Mouse (Mus musculus) limb, embryonic 11.5 days (tissue): ENCODE measurements around the gene Rnf212. TPM values are rescaled to one million over a fixed set of nuclear protein-coding genes. Genes with fewer than 3 reads are reported as not detected.

ENCODE experiments used
- ATAC-seq: fragments of 200-750 bp; cut with Nextera tagmentation; 2 replicates; pipeline ENCODE4 v1.8.0; 2017; ENCODE audit warnings: low read depth; ENCODE audit not compliant: insufficient number of reproducible peaks, low FRiP score, low TSS enrichment
- DNase-seq: peaks from one replicate; pipeline ENCODE4 v3.0.0-alpha.2; 2015; ENCODE audit warnings: low spot score
- H3K27ac ChIP-seq: fragments of 300-500 bp; sonication (generic); replicated peaks from 2 replicates; pipeline ENCODE4 v1.5.1; 2014; ENCODE audit warnings: low read depth, mild to moderate bottlenecking, low read length
- H3K27me3 ChIP-seq: fragments of 300-500 bp; sonication (generic); 2 replicates; pipeline ENCODE4 v1.6.1; 2014; ENCODE audit warnings: mild to moderate bottlenecking, low read length, mixed read lengths; ENCODE audit not compliant: control insufficient read depth, insufficient read depth
- H3K36me3 ChIP-seq: fragments of 300-500 bp; sonication (generic); 2 replicates; pipeline ENCODE4 v1.6.1; 2014; ENCODE audit warnings: mild to moderate bottlenecking, low read length, moderate library complexity, mixed read lengths; ENCODE audit not compliant: control insufficient read depth, insufficient read depth
- H3K4me1 ChIP-seq: fragments of 300-500 bp; sonication (generic); 2 replicates; pipeline ENCODE4 v1.6.1; 2014; ENCODE audit warnings: low read length, mixed read lengths; ENCODE audit not compliant: control insufficient read depth, insufficient read depth
- H3K4me2 ChIP-seq: fragments of 300-500 bp; sonication (generic); 2 replicates; pipeline ENCODE4 v1.6.1; 2014; ENCODE audit warnings: low read depth, mild to moderate bottlenecking, moderate library complexity; ENCODE audit not compliant: severe bottlenecking
- H3K4me3 ChIP-seq: fragments of 300-500 bp; sonication (generic); 2 replicates; pipeline ENCODE4 v1.5.1; 2014; ENCODE audit warnings: low read depth, low read length
- H3K9ac ChIP-seq: fragments of 300-500 bp; sonication (generic); 2 replicates; pipeline ENCODE4 v1.6.1; 2014; ENCODE audit warnings: mild to moderate bottlenecking, low read length
- H3K9me3 ChIP-seq: fragments of 300-500 bp; sonication (generic); 2 replicates; pipeline ENCODE4 v1.6.1; 2016; ENCODE audit warnings: low read length; ENCODE audit not compliant: control insufficient read depth
- WGBS: fragments of 180-500 bp; shearing (Covaris S2); extraction: QIAGEN DNeasy Blood & Tissue Kit; methylation state at CpG from one replicate; pipeline ENCODE4 v1.1.7; 2014; 5-methylcytosine and 5-hydroxymethylcytosine counted together
- polyA plus RNA-seq: library from polyadenylated mRNA; unstranded; fragments of >200 nt; fragmentation: Nextera tagmentation; extraction: Ambion mirVana; gene quantifications from 2 replicates; pipeline ENCODE4 v1.2.1, GENCODE M21; 2014

Rnf212 gene
- polyA plus RNA-seq, 1 experiment from 2014 or later, result 0.65 TPM

DNA sequence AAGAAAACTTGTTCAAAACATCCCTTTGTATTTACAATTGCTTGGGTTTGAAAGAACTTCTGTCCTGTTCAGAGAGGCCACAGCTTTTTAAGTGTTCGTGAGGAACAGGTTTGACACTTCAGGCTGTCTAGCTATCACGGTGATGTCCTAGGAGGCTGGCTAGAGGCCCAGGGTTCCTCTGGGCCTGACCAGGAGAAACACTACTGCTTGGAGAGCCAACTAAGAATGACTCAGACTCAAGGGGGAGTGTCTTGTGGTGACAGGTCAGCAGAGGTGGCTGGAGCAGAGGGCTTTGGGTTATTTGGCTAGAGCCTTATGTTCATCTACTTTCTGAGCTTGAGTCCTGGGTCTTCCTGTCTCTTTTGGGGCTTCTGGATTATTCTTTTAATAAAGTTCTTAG, 50.8 kb downstream of the Rnf212 start:
- Histone ChIP-seq H3K36me3 (no peaks in the 10 kb centered on the region), H3K27ac (no peak overlapping the region), H3K4me3 (no peak overlapping the region), H3K4me1 (no peaks in the 10 kb centered on the region), H3K9me3 (no peaks in the 10 kb centered on the region), H3K27me3 (no peaks in the 10 kb centered on the region), H3K9ac (no peak overlapping the region), H3K4me2 (no peak overlapping the region)
- ATAC-seq, result no peak
- 72% methylated on average over 2 of the region's 2 CpGs for WGBS
- DNase-seq, result no peak

DNA sequence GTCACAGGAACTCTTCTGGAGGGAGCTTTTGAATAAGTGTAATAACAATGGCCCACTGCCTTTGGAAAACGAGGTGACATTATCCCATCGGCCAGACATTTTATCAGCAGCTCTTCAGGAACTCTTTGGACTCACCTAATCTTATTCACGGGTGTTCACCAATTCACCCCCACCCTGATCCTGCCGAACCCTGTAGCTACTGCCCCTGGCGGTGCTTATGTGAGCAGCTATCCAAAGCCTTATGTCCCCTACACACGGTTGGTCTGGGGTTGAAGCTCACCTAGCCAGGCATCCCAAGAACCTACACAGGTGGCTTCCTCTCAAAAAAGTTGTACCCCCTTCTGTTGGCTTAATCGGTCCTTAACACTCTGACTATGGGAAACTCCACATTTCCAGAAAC, 55.0 kb downstream of the Rnf212 start:
- 79% methylated on average over 7 of the region's 7 CpGs for WGBS
- Histone ChIP-seq H3K27me3 (no peaks in the 10 kb centered on the region), H3K36me3 (no peaks in the 10 kb centered on the region), H3K4me1 (peaks cover 10% of the 10 kb centered on the region), H3K4me2 (no peak overlapping the region), H3K4me3 (no peak overlapping the region), H3K9me3 (no peaks in the 10 kb centered on the region), H3K27ac (no peak overlapping the region), H3K9ac (no peak overlapping the region)
- no peak for DNase-seq
- ATAC-seq, result no peak

DNA sequence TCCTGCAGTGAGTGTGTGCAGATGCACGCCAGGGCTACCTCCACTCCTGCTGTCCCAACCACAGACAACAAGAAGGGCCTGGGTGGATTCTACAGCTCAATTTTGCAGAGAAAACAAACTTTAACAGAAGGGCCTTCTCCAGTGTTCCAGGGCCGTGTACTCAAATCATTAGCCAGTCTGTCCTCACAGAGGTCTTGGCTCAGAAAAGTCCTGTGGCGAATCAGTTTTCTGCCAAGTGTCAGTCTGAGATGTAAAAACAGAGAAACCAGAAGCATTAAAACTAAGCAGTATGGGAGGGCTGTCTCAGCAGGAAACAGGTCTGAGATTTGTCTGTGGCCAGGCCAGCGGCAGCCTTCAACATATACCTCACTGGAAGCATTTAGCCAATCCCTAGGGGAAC, 56.7 kb downstream of the Rnf212 start:
- H3K27ac ChIP-seq, result peak overlapping the region; percentile 30; the same call in 1 of the 2 replicates
- no peak overlapping the region for H3K4me3 ChIP-seq
- ATAC-seq (no peak; the same call in 1 of the 2 replicates), DNase-seq (no peak)
- peak overlapping the region; percentile 22; the same call in 1 of the 2 replicates for H3K9ac ChIP-seq
- no peaks in the 10 kb centered on the region for H3K36me3 ChIP-seq
- H3K4me1 ChIP-seq, result peaks cover 10% of the 10 kb centered on the region
- H3K9me3 ChIP-seq, result no peaks in the 10 kb centered on the region
- no peak overlapping the region for H3K4me2 ChIP-seq
- WGBS, result 47% methylated on average over 4 of the region's 4 CpGs
- H3K27me3 ChIP-seq, result no peaks in the 10 kb centered on the region

DNA sequence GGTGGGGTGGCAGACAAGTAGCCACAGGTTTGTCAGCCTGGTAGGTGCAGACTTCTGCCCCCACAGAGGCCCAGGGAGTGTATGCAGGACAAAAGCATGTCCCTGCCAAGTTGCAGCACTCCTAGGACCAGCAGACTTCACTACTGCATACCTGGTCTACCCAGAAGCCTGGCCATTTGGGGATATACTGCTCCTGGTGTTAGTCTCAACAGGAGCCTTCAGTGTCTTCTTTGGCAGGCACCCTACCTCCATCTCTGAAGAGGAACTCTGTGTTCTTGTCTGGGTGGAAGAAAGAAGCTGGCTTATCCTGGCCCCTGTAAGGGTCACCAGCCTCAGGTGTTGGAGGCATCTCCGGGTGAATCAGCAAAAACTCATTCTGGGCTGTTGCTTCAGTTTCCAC, 58.8 kb downstream of the Rnf212 start:
- Histone ChIP-seq H3K27me3 (no peaks in the 10 kb centered on the region), H3K4me1 (peaks cover 10% of the 10 kb centered on the region), H3K36me3 (no peaks in the 10 kb centered on the region), H3K4me2 (no peak overlapping the region), H3K9ac (no peak overlapping the region), H3K4me3 (no peak overlapping the region), H3K27ac (no peak overlapping the region), H3K9me3 (no peaks in the 10 kb centered on the region)
- 88% methylated on average over 1 of the region's 1 CpGs for WGBS
- no peak for ATAC-seq
- DNase-seq, result no peak

DNA sequence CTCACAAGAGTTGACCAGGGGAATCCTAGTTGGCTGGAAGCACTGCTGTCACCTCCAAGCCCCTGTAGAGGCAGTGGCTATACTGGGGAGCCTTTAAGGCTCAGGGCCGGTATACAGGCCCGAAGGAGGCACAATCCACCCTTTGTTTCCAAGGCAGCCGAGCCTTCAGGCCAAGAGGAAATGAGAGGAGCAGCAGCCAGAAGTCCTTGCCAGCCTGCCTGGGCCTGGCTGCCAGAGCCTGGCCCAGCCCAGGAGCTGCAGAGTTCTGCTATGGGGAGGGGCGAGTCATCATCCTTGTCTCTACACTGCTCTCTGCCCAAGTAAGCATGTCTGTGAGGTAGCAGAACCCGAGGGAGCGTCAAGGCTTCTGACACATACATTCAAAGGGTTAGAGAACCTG, 60.6 kb downstream of the Rnf212 start:
- Histone ChIP-seq H3K9ac (no peak overlapping the region), H3K4me1 (peaks cover 10% of the 10 kb centered on the region), H3K27ac (no peak overlapping the region; the same call in 1 of the 2 replicates), H3K9me3 (no peaks in the 10 kb centered on the region), H3K36me3 (no peaks in the 10 kb centered on the region), H3K27me3 (no peaks in the 10 kb centered on the region), H3K4me2 (no peak overlapping the region), H3K4me3 (no peak overlapping the region)
- DNase-seq (peak; percentile 40), ATAC-seq (0 out of 2 replicates have a peak, but pooled peaks have one; percentile 33)
- 69% methylated on average over 6 of the region's 6 CpGs for WGBS

DNA sequence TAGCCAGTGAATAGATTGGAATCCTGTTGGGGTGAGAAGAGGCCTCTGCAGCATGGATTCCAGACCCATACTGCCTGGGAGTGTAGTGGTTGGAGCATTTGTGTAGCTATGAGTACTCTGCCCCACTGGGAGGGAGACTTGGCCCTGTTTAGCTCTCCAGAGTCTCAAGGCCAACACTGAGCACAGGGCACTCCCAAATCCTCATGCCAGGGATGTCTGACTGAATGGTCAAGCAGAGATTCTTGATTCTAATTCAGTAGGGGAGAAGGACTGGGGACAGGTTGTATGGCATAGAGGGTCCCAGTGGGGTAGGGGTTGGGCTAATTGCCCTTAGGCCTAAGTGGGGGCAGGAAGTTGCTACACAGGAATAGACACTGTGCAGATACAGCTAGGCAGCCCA, 61.1 kb downstream of the Rnf212 start:
- DNase-seq, result no peak
- Histone ChIP-seq H3K4me3 (no peak overlapping the region), H3K9me3 (no peaks in the 10 kb centered on the region), H3K4me1 (peaks cover 10% of the 10 kb centered on the region), H3K27ac (no peak overlapping the region; the same call in 1 of the 2 replicates), H3K36me3 (no peaks in the 10 kb centered on the region), H3K27me3 (no peaks in the 10 kb centered on the region), H3K4me2 (no peak overlapping the region), H3K9ac (no peak overlapping the region)
- no peak for ATAC-seq

DNA sequence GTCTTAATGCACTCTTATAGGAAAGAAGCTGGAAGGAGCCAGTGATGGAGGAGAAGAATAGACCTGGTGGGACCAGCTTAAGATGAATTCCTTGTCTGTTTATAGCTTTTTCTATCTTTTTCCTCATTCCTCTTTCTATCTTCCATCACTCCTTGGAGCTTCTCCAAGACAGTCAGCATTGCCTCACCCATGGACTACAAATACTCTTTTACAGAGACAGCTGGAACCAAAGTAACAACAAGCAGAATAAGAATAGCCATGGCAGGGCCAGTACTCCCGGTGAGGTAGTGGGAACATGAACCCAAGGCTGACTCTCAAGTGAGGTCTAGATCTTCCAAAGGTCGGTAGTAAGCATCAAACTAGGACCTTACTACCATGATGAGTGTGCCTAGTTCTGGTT, 61.7 kb downstream of the Rnf212 start:
- no peak for DNase-seq

DNA sequence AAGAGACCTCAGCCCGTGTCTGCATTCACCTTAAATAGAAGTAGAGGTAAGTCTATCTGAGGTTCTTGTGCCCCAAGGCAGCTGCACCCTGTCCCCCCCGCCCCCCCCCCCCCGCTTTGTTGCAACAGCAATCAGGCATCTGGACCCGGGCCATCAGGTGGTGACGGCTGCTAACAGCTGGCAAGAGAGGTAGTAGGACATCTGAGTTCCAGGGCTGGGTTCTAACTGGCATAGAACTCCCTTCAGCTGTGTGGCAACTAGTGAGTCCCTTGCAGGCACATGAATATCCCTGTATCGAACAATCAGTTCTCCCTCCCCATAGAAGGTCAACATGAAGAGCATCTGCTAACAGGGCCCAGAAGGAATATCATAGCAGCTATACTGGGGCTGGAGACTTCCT, 62.8 kb downstream of the Rnf212 start:
- Histone ChIP-seq H3K36me3 (no peaks in the 10 kb centered on the region; the same call in 1 of the 2 replicates), H3K9ac (no peak overlapping the region), H3K9me3 (no peaks in the 10 kb centered on the region), H3K4me3 (no peak overlapping the region), H3K4me2 (no peak overlapping the region), H3K4me1 (no peaks in the 10 kb centered on the region), H3K27me3 (no peaks in the 10 kb centered on the region), H3K27ac (no peak overlapping the region)
- DNase-seq (no peak), ATAC-seq (no peak)
- WGBS, result 86% methylated on average over 6 of the region's 6 CpGs

More for the DNA sequence above, 61.7 kb downstream of the Rnf212 start:
- Histone ChIP-seq H3K4me1 (peaks cover 7% of the 10 kb centered on the region), H3K36me3 (no peaks in the 10 kb centered on the region), H3K27me3 (no peaks in the 10 kb centered on the region), H3K4me2 (no peak overlapping the region), H3K4me3 (no peak overlapping the region), H3K27ac (no peak overlapping the region), H3K9me3 (no peaks in the 10 kb centered on the region), H3K9ac (no peak overlapping the region)
- no peak for ATAC-seq
- WGBS, result 90% methylated on average over 2 of the region's 2 CpGs

DNA sequence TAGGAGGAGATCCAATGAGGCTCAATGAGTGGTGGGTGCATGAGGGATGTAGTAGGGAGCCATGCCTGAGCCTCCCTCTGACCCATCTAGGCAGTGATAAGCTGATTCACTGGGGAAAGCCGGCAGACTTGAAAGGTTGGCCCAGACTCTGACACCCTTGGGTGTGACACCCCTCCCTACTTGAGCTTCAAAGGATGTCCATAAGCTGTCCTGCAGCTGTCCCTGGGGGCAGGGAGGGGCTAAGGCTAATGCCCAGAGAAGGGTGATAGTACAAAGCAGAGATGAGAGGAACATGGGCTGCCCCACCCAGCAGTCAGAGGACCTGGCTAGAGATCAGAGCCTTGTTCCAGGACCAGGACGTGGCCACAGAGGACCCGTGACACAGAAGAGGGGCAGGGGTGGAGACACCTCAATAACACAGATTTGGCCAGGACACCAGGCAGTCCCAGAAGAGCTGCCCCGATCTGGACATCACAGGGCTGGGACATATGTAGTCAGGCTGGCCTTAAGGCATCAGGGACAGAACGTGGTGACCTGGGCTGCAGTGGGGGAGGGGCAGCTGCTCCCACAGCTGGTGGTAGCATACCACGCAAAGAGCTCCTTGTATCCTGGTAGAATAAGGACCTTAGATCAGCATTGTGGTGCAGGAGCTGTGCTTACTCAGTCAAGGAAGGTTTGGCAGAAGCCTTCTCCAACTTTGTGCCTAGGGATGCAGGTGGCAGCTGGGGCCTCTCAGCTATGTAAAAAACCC, 65.6 kb downstream of the Rnf212 start:
- Histone ChIP-seq H3K27ac (no peak overlapping the region), H3K36me3 (peaks cover 14% of the 10 kb centered on the region), H3K4me3 (no peak overlapping the region), H3K4me1 (no peaks in the 10 kb centered on the region), H3K9ac (no peak overlapping the region), H3K27me3 (no peaks in the 10 kb centered on the region), H3K4me2 (no peak overlapping the region), H3K9me3 (no peaks in the 10 kb centered on the region)
- no peak for DNase-seq
- WGBS, result 38% methylated on average over 6 of the region's 6 CpGs
- ATAC-seq, result no peak
